Mouse (Mus musculus) right cerebral cortex, postnatal 10 days (tissue): ENCODE measurements at regions not wholly inside any gene's neighbourhood (a gene's known extent, or its start where the extent isn't known, plus 50 kb on each side); places are given as distances from the start of the nearest gene placed in this dataset.

Experiments
- DNase-seq, 2 experiments: peaks; one replicate each; pipeline ENCODE4 v3.0.0; 2021; ENCODE audit warnings: low spot score in 2 of 2

DNA sequence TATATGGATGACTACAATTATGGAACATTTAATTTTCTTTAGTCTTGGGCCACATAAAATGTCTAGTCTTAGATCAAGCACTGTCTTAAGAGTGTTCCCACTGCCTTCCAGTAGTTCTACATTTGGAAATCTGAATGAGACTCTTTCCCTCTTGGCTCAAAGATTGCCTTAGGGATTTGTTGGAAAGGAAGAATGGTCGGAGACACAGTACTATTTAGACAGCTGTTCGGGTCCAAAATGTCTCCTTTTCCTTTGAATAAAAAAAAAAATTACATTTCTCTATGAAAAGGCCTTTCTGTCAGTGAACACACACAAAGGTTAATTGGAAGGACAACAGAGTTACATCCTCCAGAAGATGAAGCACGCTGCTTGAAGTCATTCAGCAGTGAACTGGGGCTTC, 1173.8 kb downstream of the Sorcs3 start:
- DNase-seq: no peak

DNA sequence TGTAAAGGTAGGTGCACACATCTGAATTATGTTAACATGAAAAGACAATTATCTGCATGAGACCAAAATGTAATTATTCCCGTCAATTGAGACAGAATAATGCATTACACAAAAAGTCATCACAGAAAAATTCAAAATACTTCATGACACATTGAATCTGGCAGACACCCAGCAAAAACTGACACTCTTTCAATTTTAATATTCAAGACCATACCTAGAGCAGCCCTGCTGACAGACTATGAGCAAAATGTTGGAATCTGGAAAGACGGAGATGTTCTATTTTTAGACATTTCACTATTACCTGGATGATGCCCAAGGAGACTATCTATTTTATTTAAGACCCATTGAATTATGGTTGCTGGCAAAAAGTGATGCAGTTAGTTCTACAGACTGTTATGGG, 1190.4 kb downstream of the Sorcs3 start:
- DNase-seq: no peak

DNA sequence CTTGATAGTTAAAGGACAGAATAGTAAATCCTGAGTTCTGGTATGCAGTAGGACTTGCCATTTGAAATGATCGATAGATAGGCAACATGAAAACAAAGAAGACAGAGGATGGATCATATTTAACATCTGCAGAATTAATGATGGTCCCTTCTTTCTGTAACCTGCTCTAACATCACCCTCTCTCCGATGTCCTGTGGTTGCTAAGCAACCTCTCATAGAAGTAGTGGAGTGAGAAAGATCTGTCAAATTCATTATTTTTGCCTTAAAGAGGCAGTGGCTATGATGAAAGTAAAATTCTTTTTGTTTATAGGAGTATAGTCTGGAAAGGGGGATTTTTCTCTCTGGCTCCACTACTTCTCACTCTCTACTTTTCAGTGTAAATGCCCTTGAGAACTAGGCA, 1209.5 kb downstream of the Sorcs3 start:
- DNase-seq: no peak

DNA sequence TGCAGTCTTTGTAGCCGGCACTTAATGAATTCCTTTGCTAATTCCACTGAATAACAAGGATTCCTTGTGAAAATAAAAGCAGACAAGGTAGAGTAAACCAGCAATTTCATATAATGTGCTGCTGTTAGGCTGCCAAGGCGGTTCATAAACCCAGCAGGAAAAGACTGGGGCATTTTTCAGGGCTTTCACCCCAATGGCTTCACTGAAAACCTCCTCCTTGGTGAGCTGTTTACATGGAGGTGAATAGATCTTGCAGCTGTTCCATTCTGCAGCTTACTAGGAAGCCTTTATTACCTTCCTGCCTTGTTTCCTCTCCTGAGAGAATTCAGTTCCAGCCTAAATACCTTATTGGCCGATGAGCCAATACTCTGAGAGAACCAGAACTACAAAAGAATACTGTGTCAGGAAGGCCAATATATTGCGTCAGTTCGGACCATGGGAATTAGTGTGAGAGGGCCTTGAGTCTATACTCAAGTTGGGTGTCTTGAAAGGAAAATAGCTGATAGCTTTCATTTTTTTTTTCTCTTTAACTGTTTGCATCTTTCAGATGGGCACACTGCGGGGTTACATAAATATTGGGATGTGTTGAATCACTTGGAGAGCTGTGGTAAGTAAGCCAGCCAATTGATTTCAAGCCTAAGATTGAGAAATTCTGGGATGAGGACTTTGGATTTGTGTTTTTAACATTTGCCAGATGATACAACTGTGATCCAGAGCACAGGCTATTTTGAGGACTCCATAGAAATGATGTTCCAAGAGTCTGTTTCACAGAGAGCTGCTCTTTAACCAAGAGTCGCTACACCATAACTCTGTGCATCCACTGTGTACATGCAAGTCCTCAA, 1217.5 kb downstream of the Sorcs3 start:
- DNase-seq: no peak
